Mouse (Mus musculus): Measurements from ENCODE around the gene Tgif2lx1.
"Not testable (repeated sequence)": the region's sequence is repeated elsewhere in the genome, so short reads cannot be mapped to it uniquely, and the experiment has no call there.

Tgif2lx1 gene

DNA sequence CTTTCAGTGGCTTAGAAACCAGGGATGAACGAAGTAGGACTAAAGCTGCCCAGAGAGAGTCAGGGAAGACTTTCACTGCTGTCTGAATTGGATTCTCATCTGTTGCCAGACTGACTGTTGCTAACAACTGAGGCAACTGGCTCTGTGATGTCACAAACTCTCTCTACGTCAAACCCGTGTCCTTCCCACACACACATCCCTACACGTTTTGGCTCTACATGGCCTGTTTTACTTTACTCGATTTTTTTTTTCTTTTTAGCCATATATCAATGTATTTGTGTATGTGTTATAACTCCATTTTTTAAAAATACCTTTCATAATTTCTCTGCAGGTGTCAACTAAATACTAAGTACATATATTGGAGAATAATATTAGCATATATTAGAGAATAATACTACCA, at the start of gene Tgif2lx1:
Gene Tgif2lx1 (minus strand): TSS at position 101 of the 400 bp plus-strand sequence.
- not testable (repeated sequence) for DNase-seq (ENCODE audit: low spot score in 2 of 2)
